23 mouse cellular contexts compared by ENCODE assay signal in the genomic region with DNA sequence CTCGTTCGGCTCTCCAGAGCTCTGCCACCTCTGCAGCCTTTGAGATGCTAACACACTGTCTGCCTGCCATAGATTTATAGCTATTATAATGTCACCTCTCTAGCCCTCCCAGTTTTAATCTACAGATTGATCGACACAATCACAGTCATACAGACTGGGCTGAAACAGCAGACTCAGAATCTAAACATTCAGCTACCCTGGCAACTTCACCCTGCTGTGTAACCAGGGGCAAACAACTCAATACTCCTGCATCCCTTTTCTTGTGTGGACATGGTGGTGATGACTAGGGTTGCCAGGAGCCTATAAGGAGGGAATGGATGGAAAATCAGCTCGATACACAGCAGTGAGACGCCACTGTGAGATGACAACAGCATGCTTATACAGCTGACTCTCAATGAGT. TPM values are rescaled to one million over a fixed set of nuclear protein-coding genes. Genes with fewer than 3 reads are reported as not detected.
A peak's percentile ranks its signal among the peaks of the same experiment; 100 is the strongest.
DNase-seq lines count a peak whose midpoint lies in the region; ATAC-seq lines count a peak whose summit lies in the region.
"Had no signal": no experiment of that assay in that cellular context is flagged by ENCODE, and none has a peak within 500 bp of the region (broad histone marks: within the 10 kb centered on the region; RNA-seq: fewer than 3 reads in every experiment).

No protein-coding gene starts in this region.

- H3K36me3 ChIP-seq in midbrain, embryonic 11.5 days (ENCODE audit: control insufficient read depth, insufficient read depth, low read length): no peaks in the 10 kb centered on the region
- H3K36me3 ChIP-seq in midbrain, embryonic 15.5 days (replicated peaks): no peaks in the 10 kb centered on the region
- no peaks in the 10 kb centered on the region for H3K36me3 ChIP-seq in hindbrain, embryonic 12.5 days
- H3K36me3 ChIP-seq in neural tube, embryonic 13.5 days: no peaks in the 10 kb centered on the region
- H3K36me3 ChIP-seq: heart, embryonic 13.5 days; kidney, embryonic 15.5 days had no signal

- H3K9me3 ChIP-seq in midbrain, embryonic 11.5 days (ENCODE audit: control insufficient read depth, low read length): no peaks in the 10 kb centered on the region
- H3K9me3 ChIP-seq in midbrain, embryonic 15.5 days: no peaks in the 10 kb centered on the region
- no peaks in the 10 kb centered on the region for H3K9me3 ChIP-seq in hindbrain, embryonic 12.5 days (replicated peaks)
- H3K9me3 ChIP-seq in neural tube, embryonic 13.5 days: no peaks in the 10 kb centered on the region
- H3K9me3 ChIP-seq: forebrain, embryonic 13.5 days; heart, embryonic 13.5 days; kidney, embryonic 15.5 days had no signal

- H3K4me2 ChIP-seq in midbrain, embryonic 11.5 days: no peak overlapping the region
- no peak overlapping the region for H3K4me2 ChIP-seq in midbrain, embryonic 15.5 days
- H3K4me2 ChIP-seq in hindbrain, embryonic 12.5 days (replicated peaks): no peak overlapping the region
- H3K4me2 ChIP-seq in neural tube, embryonic 13.5 days: no peak overlapping the region
- H3K4me2 ChIP-seq: forebrain, embryonic 13.5 days; heart, embryonic 13.5 days; kidney, embryonic 15.5 days had no signal

- no peak overlapping the region for H3K27ac ChIP-seq in midbrain, embryonic 11.5 days (ENCODE audit: low read depth, low read length)
- H3K27ac ChIP-seq in midbrain, embryonic 15.5 days: no peak overlapping the region
- peak overlapping the region; percentile 44 for H3K27ac ChIP-seq in hindbrain, embryonic 12.5 days
- 0 out of 2 replicates have a peak overlapping the region, but pooled peaks have one; percentile 10 for H3K27ac ChIP-seq in neural tube, embryonic 13.5 days (replicated peaks)
- H3K27ac ChIP-seq: forebrain, embryonic 13.5 days; heart, embryonic 13.5 days; kidney, embryonic 15.5 days; stomach, postnatal 0 days had no signal

- H3K4me1 ChIP-seq in midbrain, embryonic 11.5 days (ENCODE audit: control insufficient read depth, insufficient read depth, low read length): no peaks in the 10 kb centered on the region
- no peaks in the 10 kb centered on the region for H3K4me1 ChIP-seq in midbrain, embryonic 15.5 days
- H3K4me1 ChIP-seq in hindbrain, embryonic 12.5 days: 0 out of 2 replicates have a peak, but pooled peaks cover 3% of the 10 kb centered on the region
- H3K4me1 ChIP-seq in neural tube, embryonic 13.5 days (replicated peaks): peaks cover 8% of the 10 kb centered on the region; the same call in 1 of the 2 replicates
- H3K4me1 ChIP-seq: forebrain, embryonic 13.5 days; heart, embryonic 13.5 days; kidney, embryonic 15.5 days had no signal

- 51% methylated on average over 5 of the region's 5 CpGs for WGBS in midbrain, embryonic 11.5 days
- 37% methylated on average over 5 of the region's 5 CpGs for WGBS in midbrain, embryonic 15.5 days
- WGBS in hindbrain, embryonic 12.5 days: 41% methylated on average over 5 of the region's 5 CpGs
- 15% methylated on average over 5 of the region's 5 CpGs for WGBS in neural tube, embryonic 13.5 days

- H3K9ac ChIP-seq in midbrain, embryonic 11.5 days (ENCODE audit: low read length): no peak overlapping the region
- no peak overlapping the region for H3K9ac ChIP-seq in midbrain, embryonic 15.5 days
- no peak overlapping the region for H3K9ac ChIP-seq in hindbrain, embryonic 12.5 days
- no peak overlapping the region for H3K9ac ChIP-seq in neural tube, embryonic 13.5 days
- H3K9ac ChIP-seq: forebrain, embryonic 13.5 days; heart, embryonic 13.5 days; kidney, embryonic 15.5 days; liver, postnatal 0 days had no signal

- H3K27me3 ChIP-seq in midbrain, embryonic 11.5 days (ENCODE audit: control insufficient read depth, insufficient read depth, low read length): no peaks in the 10 kb centered on the region
- no peaks in the 10 kb centered on the region for H3K27me3 ChIP-seq in midbrain, embryonic 15.5 days (replicated peaks)
- H3K27me3 ChIP-seq in hindbrain, embryonic 12.5 days: no peaks in the 10 kb centered on the region
- H3K27me3 ChIP-seq in neural tube, embryonic 13.5 days: no peaks in the 10 kb centered on the region
- H3K27me3 ChIP-seq: forebrain, embryonic 13.5 days; heart, embryonic 13.5 days; kidney, embryonic 15.5 days had no signal

- no peak overlapping the region for H3K4me3 ChIP-seq in midbrain, embryonic 11.5 days (ENCODE audit: low read depth, low read length)
- H3K4me3 ChIP-seq in midbrain, embryonic 15.5 days: no peak overlapping the region
- H3K4me3 ChIP-seq in hindbrain, embryonic 12.5 days: no peak overlapping the region
- H3K4me3 ChIP-seq in neural tube, embryonic 13.5 days: no peak overlapping the region
- H3K4me3 ChIP-seq: forebrain, embryonic 13.5 days; heart, embryonic 13.5 days; kidney, embryonic 15.5 days had no signal

- no peak for ATAC-seq in midbrain, embryonic 11.5 days (ENCODE audit: low FRiP score)
- ATAC-seq in midbrain, embryonic 15.5 days (replicated peaks): no peak
- peak; percentile 77 for ATAC-seq in hindbrain, embryonic 12.5 days (ENCODE audit: low FRiP score)
- peak; percentile 75 for ATAC-seq in neural tube, embryonic 13.5 days (ENCODE audit: low read depth)
- ATAC-seq: CD4-positive, CD25-positive, alpha-beta regulatory T cell, adult 4 months; forebrain, embryonic 13.5 days; liver, postnatal 0 days had no signal

- peak; percentile 82 for DNase-seq in midbrain, embryonic 11.5 days (ENCODE audit: low spot score, missing footprints)
- peak; percentile 71 for DNase-seq in mesoderm, embryonic 11.5 days (ENCODE audit: low read depth, low spot score)
- no peak for DNase-seq in spleen, adult 18-20 months
- DNase-seq in urinary bladder, postnatal 14 days (ENCODE audit: low spot score): no peak
- no peak for DNase-seq in ovary, adult 18-20 months (ENCODE audit: low spot score)
- DNase-seq: adrenal gland, postnatal 25 days; cerebellum, adult 9-10 months; heart, postnatal 14 days; kidney, adult 11 months; kidney, postnatal 36 days; liver; liver, postnatal 0 days; lung, postnatal 10 days; thymus, adult 2 months; thymus, postnatal 4 days had no signal

RNA-seq across cellular contexts. Expression of gene Fam189a1, which starts 24.3 kb away (rescaled TPM):
- 2.2 and 3.4 TPM in 2 replicates for polyA plus RNA-seq in midbrain, embryonic 11.5 days (2014; fragmentation: Nextera tagmentation; extraction: Ambion mirVana)
- polyA plus RNA-seq in midbrain, embryonic 15.5 days (2015; fragmentation: Nextera tagmentation; extraction: Ambion mirVana): 12.1 and 12.6 TPM in 2 replicates
- 4.4 and 7.7 TPM in 2 replicates for polyA plus RNA-seq in hindbrain, embryonic 12.5 days (2016; fragmentation: Nextera tagmentation; extraction: Ambion mirVana)
- 9.4 and 10.8 TPM in 2 replicates for polyA plus RNA-seq in neural tube, embryonic 13.5 days (2015; fragmentation: Nextera tagmentation; extraction: Ambion mirVana)

Comparison
In these comparisons a context has a peak if more than half of its experiments do, and no peak if none do; other contexts are left out.
1. ATAC-seq: peak in hindbrain, embryonic 12.5 days (single experiment) and neural tube, embryonic 13.5 days (single experiment); none in midbrain, embryonic 11.5 days (single experiment) and midbrain, embryonic 15.5 days (single experiment).
2. DNase-seq: peak in midbrain, embryonic 11.5 days (single experiment) and mesoderm, embryonic 11.5 days (single experiment); none in spleen, adult 18-20 months (0 of 2), urinary bladder, postnatal 14 days (single experiment) and ovary, adult 18-20 months (single experiment).
3. H3K27ac ChIP-seq: peak in hindbrain, embryonic 12.5 days (single experiment) and neural tube, embryonic 13.5 days (single experiment); none in midbrain, embryonic 11.5 days (single experiment) and midbrain, embryonic 15.5 days (single experiment).